Mouse (Mus musculus) limb, embryonic 14.5 days (tissue): ENCODE results near the gene Atp7b. TPM values are rescaled to one million over a fixed set of nuclear protein-coding genes. Genes with fewer than 3 reads are reported as not detected.

Source experiments
- ATAC-seq: fragments of 200-750 bp; cut with Nextera tagmentation; 2 replicates; pipeline ENCODE4 v1.8.0; 2017; ENCODE audit warnings: low read depth, moderate number of reproducible peaks, moderate TSS enrichment; ENCODE audit not compliant: low FRiP score
- DNase-seq: peaks from one replicate; pipeline ENCODE4 v3.0.0-alpha.2; 2015; ENCODE audit warnings: low spot score
- H3K27ac ChIP-seq: fragments of 300-500 bp; sonication (generic); replicated peaks from 2 replicates; pipeline ENCODE4 v1.5.1; 2014; ENCODE audit warnings: low read depth, mild to moderate bottlenecking, low read length, moderate library complexity, mixed read lengths
- H3K27me3 ChIP-seq: fragments of 300-500 bp; sonication (generic); 2 replicates; pipeline ENCODE4 v1.6.1; 2014; ENCODE audit warnings: low read length, mixed read lengths; ENCODE audit not compliant: control insufficient read depth, insufficient read depth
- H3K36me3 ChIP-seq: fragments of 300-500 bp; sonication (generic); 2 replicates; pipeline ENCODE4 v1.6.1; 2014; ENCODE audit warnings: mild to moderate bottlenecking, low read length, moderate library complexity, mixed read lengths; ENCODE audit not compliant: control insufficient read depth, insufficient read depth
- H3K4me1 ChIP-seq: fragments of 300-500 bp; sonication (generic); 2 replicates; pipeline ENCODE4 v1.6.1; 2014; ENCODE audit warnings: antibody characterized with exemption, low read length, mixed read lengths; ENCODE audit not compliant: control insufficient read depth, insufficient read depth
- H3K4me2 ChIP-seq: fragments of 300-500 bp; sonication (generic); replicated peaks from 2 replicates; pipeline ENCODE4 v1.6.1; 2014; ENCODE audit warnings: low read depth, mild to moderate bottlenecking, low read length, moderate library complexity; ENCODE audit not compliant: severe bottlenecking
- H3K4me3 ChIP-seq: fragments of 300-500 bp; sonication (generic); replicated peaks from 2 replicates; pipeline ENCODE4 v1.5.1; 2014; ENCODE audit warnings: low read length
- H3K9ac ChIP-seq: fragments of 300-500 bp; sonication (generic); 2 replicates; pipeline ENCODE4 v1.6.1; 2014; ENCODE audit warnings: mild to moderate bottlenecking, low read depth, low read length, moderate library complexity; ENCODE audit not compliant: severe bottlenecking
- H3K9me3 ChIP-seq: fragments of 300-500 bp; sonication (generic); 2 replicates; pipeline ENCODE4 v1.6.1; 2016; ENCODE audit warnings: low read length; ENCODE audit not compliant: control insufficient read depth
- POLR2A ChIP-seq: fragments of 200-500 bp; IDR thresholded peaks from 2 replicates; pipeline ENCODE4 v1.8.0; 2012; ENCODE audit warnings: inconsistent platforms, mild to moderate bottlenecking, moderate library complexity, borderline replicate concordance; ENCODE audit not compliant: insufficient read depth, insufficient read length; ENCODE audit errors: extremely low read depth
- WGBS: fragments of 180-500 bp; shearing (Covaris S2); extraction: QIAGEN DNeasy Blood & Tissue Kit; methylation state at CpG from one replicate; pipeline ENCODE4 v1.1.7; 2014; 5-methylcytosine and 5-hydroxymethylcytosine counted together
- polyA plus RNA-seq, 2 experiments: library from polyadenylated mRNA; depleted of rRNA in 1 of 2; stranded (reverse) in 1 of 2; unstranded in 1 of 2; fragments of >200 nt; fragmentation: Nextera tagmentation in 1 of 2; extraction: Ambion mirVana in 1 of 2; gene quantifications; 2 replicates each; pipeline versions ENCODE4 v1.2.1 to v1.2.3; 2012 to 2014

Gene Atp7b
- polyA plus RNA-seq, 2 experiments = 0.29 to 0.63 TPM

DNA sequence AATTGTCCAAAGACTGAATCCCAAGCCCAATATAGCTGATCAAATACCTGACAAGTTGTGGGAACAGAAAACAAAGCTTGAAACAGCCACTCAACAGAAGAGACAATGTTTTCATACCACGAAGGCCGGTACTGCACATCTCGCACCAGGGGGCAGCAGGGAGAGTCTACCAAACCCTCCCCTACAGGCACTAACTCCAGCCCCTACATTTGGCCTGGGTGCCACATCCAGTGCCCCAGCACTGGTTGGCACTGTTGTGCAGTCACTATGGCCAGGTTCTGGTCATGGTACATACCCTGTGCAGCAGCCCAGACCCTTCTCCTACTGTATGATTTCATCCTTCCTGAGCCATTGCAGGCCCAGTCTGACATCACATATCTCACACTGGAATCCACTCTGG is 31.1 kb downstream of the Atp7b start:
- TF ChIP-seq POLR2A = no peak
- DNase-seq (no peak), ATAC-seq (no peak)
- Histone ChIP-seq H3K27ac (no peak overlapping the region), H3K9me3 (no peaks in the 10 kb centered on the region), H3K27me3 (no peaks in the 10 kb centered on the region), H3K4me1 (no peaks in the 10 kb centered on the region), H3K36me3 (no peaks in the 10 kb centered on the region), H3K4me3 (no peak overlapping the region), H3K4me2 (no peak overlapping the region), H3K9ac (no peak overlapping the region)
- 84% methylated on average over 3 of the region's 3 CpGs for WGBS

DNA sequence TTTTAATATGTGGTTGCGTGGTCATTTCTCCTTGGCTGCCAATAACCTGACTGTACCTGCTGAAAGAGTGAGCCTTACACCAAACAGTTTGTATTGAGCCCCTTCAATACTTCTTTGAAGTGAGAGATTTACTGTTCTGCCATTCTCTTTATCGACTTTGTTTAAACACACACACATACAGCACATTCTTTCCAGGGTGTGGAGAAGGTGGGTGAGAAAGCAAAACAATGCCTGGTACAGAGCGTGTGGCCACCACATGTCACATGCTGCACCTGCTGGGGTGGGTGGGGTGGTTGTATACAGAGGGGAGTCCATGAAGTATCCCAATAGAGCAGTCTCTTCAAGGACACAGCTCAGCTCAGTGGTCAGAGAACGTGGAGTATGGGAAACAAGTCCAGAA is 34.9 kb downstream of the Atp7b start:
- DNase-seq (no peak), ATAC-seq (no peak)
- Histone ChIP-seq H3K9me3 (no peaks in the 10 kb centered on the region), H3K27me3 (no peaks in the 10 kb centered on the region), H3K27ac (no peak overlapping the region), H3K4me2 (no peak overlapping the region), H3K36me3 (no peaks in the 10 kb centered on the region), H3K9ac (no peak overlapping the region), H3K4me1 (no peaks in the 10 kb centered on the region), H3K4me3 (no peak overlapping the region)
- 66% methylated on average over 4 of the region's 4 CpGs for WGBS
- no peak for TF ChIP-seq POLR2A

GRCm38 (mm10) chr8:22022244-22022643 is 37.9 kb downstream of the Atp7b start:
- H3K9ac ChIP-seq = no peak overlapping the region
- H3K9me3 ChIP-seq = no peaks in the 10 kb centered on the region
- 50% methylated on average over 7 of the region's 7 CpGs for WGBS
- H3K4me1 ChIP-seq = no peaks in the 10 kb centered on the region
- H3K27me3 ChIP-seq = no peaks in the 10 kb centered on the region
- no peak for DNase-seq
- ATAC-seq = no peak
- no peak overlapping the region for H3K4me2 ChIP-seq
- H3K36me3 ChIP-seq = no peaks in the 10 kb centered on the region
- no peak for TF ChIP-seq POLR2A
- H3K4me3 ChIP-seq = no peak overlapping the region
- no peak overlapping the region for H3K27ac ChIP-seq

DNA sequence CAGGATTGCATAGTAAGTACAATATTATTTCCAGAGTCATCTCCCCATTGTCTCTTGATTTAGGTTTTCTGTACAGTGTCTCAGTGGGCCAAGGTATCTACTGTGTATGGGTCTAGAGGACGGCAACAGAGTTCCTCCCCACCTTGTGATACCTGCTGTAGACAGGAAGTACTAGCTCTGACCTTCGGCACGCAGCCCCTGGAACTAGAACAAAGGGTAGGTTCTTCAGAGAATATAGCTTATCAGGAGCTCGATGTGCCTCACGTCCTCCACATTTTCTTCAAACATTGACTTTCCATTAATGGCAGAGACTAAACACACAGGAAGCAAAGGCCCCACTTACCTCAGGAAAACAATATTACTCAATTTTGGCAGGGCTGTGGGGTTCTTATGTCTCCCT is 40.6 kb downstream of the Atp7b start:
- H3K9ac ChIP-seq = no peak overlapping the region
- ATAC-seq (no peak), DNase-seq (no peak)
- no peak for TF ChIP-seq POLR2A
- no peaks in the 10 kb centered on the region for H3K4me1 ChIP-seq
- H3K27me3 ChIP-seq = no peaks in the 10 kb centered on the region
- H3K4me2 ChIP-seq = no peak overlapping the region
- no peaks in the 10 kb centered on the region for H3K9me3 ChIP-seq
- no peak overlapping the region for H3K4me3 ChIP-seq
- H3K27ac ChIP-seq = no peak overlapping the region
- 90% methylated on average over 5 of the region's 5 CpGs for WGBS
- H3K36me3 ChIP-seq = no peaks in the 10 kb centered on the region

DNA sequence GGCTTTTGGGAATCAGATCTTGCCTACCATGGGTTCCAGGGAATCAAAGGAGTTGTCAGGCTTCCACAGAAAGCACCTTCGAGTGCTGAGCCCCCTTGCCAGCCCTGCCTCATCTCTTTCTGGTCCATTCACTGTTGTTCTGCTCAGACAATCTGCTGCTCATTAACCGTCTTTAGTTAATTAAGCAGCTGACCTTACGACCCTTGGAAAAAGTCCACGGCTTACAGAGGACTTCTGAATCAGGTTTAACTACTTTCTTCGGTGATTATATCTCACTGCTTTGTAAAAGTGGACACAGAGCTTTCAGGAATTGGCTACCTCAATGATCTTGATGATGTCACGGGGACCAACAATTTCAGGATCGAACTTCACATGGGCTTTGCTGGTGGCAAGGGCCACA is 42.4 kb downstream of the Atp7b start:
- TF ChIP-seq POLR2A = no peak
- ATAC-seq (no peak), DNase-seq (no peak)
- Histone ChIP-seq H3K27ac (no peak overlapping the region), H3K4me3 (no peak overlapping the region), H3K4me1 (no peaks in the 10 kb centered on the region), H3K9ac (no peak overlapping the region), H3K27me3 (no peaks in the 10 kb centered on the region), H3K36me3 (no peaks in the 10 kb centered on the region), H3K9me3 (no peaks in the 10 kb centered on the region), H3K4me2 (no peak overlapping the region)
- WGBS = 29% methylated on average over 7 of the region's 7 CpGs
